Mouse (Mus musculus): ENCODE data around the gene F2rl1. TPM values are rescaled to one million over a fixed set of nuclear protein-coding genes. Genes with fewer than 3 reads are reported as not detected.

The F2rl1 gene
- polyA plus RNA-seq, 1 experiment from 2014 or later, result 10.7 TPM

DNA sequence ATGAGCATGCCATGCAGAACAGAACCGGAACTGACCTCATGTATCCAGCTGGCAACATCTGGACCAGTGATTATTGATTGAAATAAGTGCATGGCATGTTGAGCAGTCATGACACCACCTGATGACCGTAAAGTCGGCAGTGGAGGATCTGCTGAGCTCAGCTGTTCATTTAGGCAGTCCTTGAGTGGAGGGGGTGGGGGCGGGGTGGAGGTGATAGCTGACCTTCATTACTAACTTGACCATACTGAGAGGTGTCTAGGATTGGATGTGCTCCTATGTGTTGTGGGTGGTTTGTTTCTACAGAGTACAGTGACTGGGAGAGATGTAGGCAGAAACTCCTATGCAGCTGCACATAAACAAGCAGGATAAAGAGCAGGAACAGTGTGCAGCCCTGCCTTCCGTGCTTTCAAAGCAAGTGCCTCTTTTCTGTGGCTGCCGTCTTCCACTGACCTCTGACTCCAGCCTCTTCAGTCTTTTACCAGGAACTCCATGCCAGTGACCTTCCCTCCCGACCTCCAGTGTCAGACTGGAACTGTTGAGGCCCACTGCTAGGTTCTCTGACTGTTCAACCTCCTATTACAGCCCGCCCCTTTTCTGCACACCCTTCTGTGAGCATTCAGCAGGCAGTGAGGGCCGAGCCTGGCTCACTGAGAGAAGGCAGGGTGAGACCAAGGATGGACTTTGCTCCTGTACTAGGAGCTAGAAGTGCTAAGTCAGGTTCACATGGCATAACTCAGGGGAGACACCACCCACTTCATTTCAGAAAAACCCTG, 6.4 kb upstream of the F2rl1 start:
- Histone ChIP-seq H3K36me3 (ENCODE audit: control insufficient read depth, insufficient read depth, low read length) (no peaks in the 10 kb centered on the region), H3K9ac (ENCODE audit: low read length) (no peak overlapping the region), H3K27me3 (ENCODE audit: control insufficient read depth, insufficient read depth, low read length) (no peaks in the 10 kb centered on the region), H3K27ac (replicated peaks) (no peak overlapping the region; the same call in 1 of the 2 replicates), H3K4me1 (replicated peaks; ENCODE audit: control insufficient read depth, insufficient read depth) (peaks cover 9% of the 10 kb centered on the region), H3K4me2 (replicated peaks; ENCODE audit: low read depth) (no peak overlapping the region), H3K9me3 (ENCODE audit: control insufficient read depth, low read length) (no peaks in the 10 kb centered on the region), H3K4me3 (ENCODE audit: low read depth, low read length) (no peak overlapping the region)
- DNase-seq (ENCODE audit: low spot score) (peak; percentile 75), ATAC-seq (ENCODE audit: low FRiP score, low TSS enrichment) (peak; percentile 90)
- TF ChIP-seq EP300 (optimal IDR thresholded peaks at IDR 0.05), result no peak
- TF ChIP-seq CTCF (IDR thresholded peaks at IDR 0.05; ENCODE audit: low read depth), result no peak
- WGBS, result 34% methylated on average over 9 of the region's 9 CpGs

DNA sequence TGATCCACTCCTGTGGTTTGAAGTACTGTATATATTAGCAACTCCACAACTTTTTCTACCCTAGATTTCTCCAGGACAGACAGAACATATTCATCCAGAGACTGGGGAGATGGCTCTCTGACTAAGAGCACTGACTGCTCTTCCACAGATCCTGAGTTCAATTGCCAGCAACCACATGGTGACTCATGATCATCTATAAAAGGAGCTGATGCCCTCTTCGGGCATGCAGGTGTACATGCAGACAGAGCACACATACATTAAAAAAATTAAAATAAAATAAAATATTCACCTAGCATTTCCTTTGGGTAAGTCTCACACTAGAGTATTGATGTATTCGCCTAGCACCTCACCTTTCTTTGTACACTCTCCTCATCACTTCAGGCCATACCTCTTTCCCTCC, 4.2 kb upstream of the F2rl1 start:
- Histone ChIP-seq H3K4me2 (replicated peaks; ENCODE audit: low read depth) (no peak overlapping the region), H3K4me3 (ENCODE audit: low read depth, low read length) (no peak overlapping the region), H3K9me3 (ENCODE audit: control insufficient read depth, low read length) (no peaks in the 10 kb centered on the region), H3K36me3 (ENCODE audit: control insufficient read depth, insufficient read depth, low read length) (no peaks in the 10 kb centered on the region), H3K9ac (ENCODE audit: low read length) (no peak overlapping the region), H3K4me1 (replicated peaks; ENCODE audit: control insufficient read depth, insufficient read depth) (no peaks in the 10 kb centered on the region), H3K27ac (replicated peaks) (no peak overlapping the region), H3K27me3 (ENCODE audit: control insufficient read depth, insufficient read depth, low read length) (no peaks in the 10 kb centered on the region)
- DNase-seq (ENCODE audit: low spot score) (no peak), ATAC-seq (ENCODE audit: low FRiP score, low TSS enrichment) (no peak)
- 73% methylated on average over 2 of the region's 2 CpGs for WGBS
- TF ChIP-seq CTCF (IDR thresholded peaks at IDR 0.05; ENCODE audit: low read depth), result peak; percentile 25; the same call in 1 of the 2 replicates
- no peak for TF ChIP-seq EP300 (optimal IDR thresholded peaks at IDR 0.05)

DNA sequence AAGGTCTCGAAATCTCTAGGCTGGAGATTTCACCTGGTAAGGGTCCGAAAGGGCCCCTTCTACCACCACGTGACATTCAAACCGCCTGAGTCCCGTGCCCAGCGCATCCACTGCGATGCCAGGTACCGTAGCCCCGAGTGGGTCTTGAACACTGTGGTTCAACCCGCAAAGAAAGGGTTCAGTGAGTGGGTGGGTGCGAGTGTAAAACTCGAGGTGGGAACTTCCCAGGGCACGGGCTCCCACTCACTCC, 678 bp downstream of the F2rl1 start:
- WGBS, result under 1% methylated on average over 13 of the region's 13 CpGs
- no peaks in the 10 kb centered on the region for H3K4me1 ChIP-seq (replicated peaks; ENCODE audit: control insufficient read depth, insufficient read depth)
- no peaks in the 10 kb centered on the region for H3K36me3 ChIP-seq (ENCODE audit: control insufficient read depth, insufficient read depth, low read length)
- H3K4me3 ChIP-seq (ENCODE audit: low read depth, low read length), result peak overlapping the region; percentile 58
- H3K9me3 ChIP-seq (ENCODE audit: control insufficient read depth, low read length), result no peaks in the 10 kb centered on the region
- no peak for TF ChIP-seq CTCF (IDR thresholded peaks at IDR 0.05; ENCODE audit: low read depth)
- TF ChIP-seq EP300 (optimal IDR thresholded peaks at IDR 0.05), result no peak
- ATAC-seq (ENCODE audit: low FRiP score, low TSS enrichment) (peak; percentile 34; the same call in 1 of the 2 replicates), DNase-seq (ENCODE audit: low spot score) (no peak)
- peak overlapping the region; percentile 76 for H3K9ac ChIP-seq (ENCODE audit: low read length)
- no peaks in the 10 kb centered on the region for H3K27me3 ChIP-seq (ENCODE audit: control insufficient read depth, insufficient read depth, low read length)
- peak overlapping the region; percentile 92 for H3K4me2 ChIP-seq (replicated peaks; ENCODE audit: low read depth)
- peak overlapping the region; percentile 94 for H3K27ac ChIP-seq (replicated peaks)

DNA sequence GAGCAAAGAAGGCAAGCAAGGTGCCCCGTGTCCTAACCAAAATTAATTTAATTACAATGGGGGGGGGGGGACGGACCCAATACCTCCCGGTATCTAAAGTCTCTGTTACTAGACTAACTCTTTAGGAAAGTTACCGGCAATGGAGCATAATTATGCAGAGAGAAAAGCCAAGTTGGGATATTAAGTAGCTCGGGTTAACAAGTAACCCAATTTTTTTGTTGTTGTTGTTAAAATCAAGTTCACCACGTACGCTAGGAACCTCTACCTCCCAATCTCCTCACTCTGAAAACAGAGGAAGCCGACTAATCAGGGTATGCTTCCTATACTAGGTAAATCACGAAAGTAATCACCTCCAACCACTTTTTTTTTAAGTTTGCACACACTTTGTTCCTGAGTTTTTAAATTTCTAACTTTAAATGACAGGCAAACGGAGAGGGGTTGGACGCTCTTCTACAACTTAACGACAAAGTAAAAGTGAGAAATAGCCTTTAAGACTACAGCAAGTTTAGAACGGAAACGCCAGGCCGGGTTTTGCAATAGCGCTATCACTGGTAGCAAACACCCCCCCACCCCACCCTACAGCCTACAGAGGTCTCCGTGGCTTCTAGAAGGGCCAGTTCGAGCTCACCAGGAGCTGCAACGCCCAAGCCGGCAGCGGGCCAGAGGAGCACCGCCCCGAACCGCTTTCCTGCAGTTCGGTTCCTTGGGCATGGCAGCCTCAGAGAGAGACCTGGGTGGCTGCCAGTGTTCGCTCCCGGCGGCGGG, 1.2 kb downstream of the F2rl1 start:
- Histone ChIP-seq H3K27me3 (ENCODE audit: control insufficient read depth, insufficient read depth, low read length) (no peaks in the 10 kb centered on the region), H3K4me3 (ENCODE audit: low read depth, low read length) (peak overlapping the region; percentile 58), H3K27ac (replicated peaks) (peak overlapping the region; percentile 94), H3K4me2 (replicated peaks; ENCODE audit: low read depth) (peak overlapping the region; percentile 92), H3K4me1 (replicated peaks; ENCODE audit: control insufficient read depth, insufficient read depth) (no peaks in the 10 kb centered on the region), H3K9me3 (ENCODE audit: control insufficient read depth, low read length) (no peaks in the 10 kb centered on the region), H3K36me3 (ENCODE audit: control insufficient read depth, insufficient read depth, low read length) (no peaks in the 10 kb centered on the region), H3K9ac (ENCODE audit: low read length) (peak overlapping the region; percentile 76)
- 10% methylated on average over 29 of the region's 29 CpGs for WGBS
- ATAC-seq (ENCODE audit: low FRiP score, low TSS enrichment), result peak; percentile 66
- peak; percentile 89 for DNase-seq (ENCODE audit: low spot score)
- TF ChIP-seq CTCF (IDR thresholded peaks at IDR 0.05; ENCODE audit: low read depth) (no peak), EP300 (optimal IDR thresholded peaks at IDR 0.05) (no peak)

DNA sequence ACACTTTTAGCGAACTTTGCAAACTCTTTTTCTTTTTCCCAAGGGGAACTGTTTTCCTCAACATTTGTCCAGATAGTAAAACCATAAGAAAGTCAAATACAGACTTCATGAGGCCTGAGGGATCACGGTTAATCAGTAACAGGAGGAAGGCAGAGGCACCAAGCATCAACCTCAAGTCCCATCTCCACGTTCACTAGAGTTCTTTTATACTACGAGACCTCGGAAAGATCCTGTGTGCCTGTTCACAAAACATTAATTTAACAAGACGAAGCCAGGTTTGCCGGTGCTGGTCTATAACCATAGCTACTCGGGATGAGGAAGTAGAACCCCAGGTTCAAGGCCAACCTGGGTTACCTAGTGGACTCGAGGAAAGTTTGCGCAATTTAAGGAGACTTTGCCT, 2.9 kb downstream of the F2rl1 start:
- TF ChIP-seq CTCF (IDR thresholded peaks at IDR 0.05; ENCODE audit: low read depth) (no peak), EP300 (optimal IDR thresholded peaks at IDR 0.05) (no peak)
- Histone ChIP-seq H3K4me1 (replicated peaks; ENCODE audit: control insufficient read depth, insufficient read depth) (no peaks in the 10 kb centered on the region), H3K27me3 (ENCODE audit: control insufficient read depth, insufficient read depth, low read length) (no peaks in the 10 kb centered on the region), H3K4me2 (replicated peaks; ENCODE audit: low read depth) (no peak overlapping the region), H3K9me3 (ENCODE audit: control insufficient read depth, low read length) (no peaks in the 10 kb centered on the region), H3K4me3 (ENCODE audit: low read depth, low read length) (no peak overlapping the region), H3K36me3 (ENCODE audit: control insufficient read depth, insufficient read depth, low read length) (no peaks in the 10 kb centered on the region), H3K27ac (replicated peaks) (no peak overlapping the region), H3K9ac (ENCODE audit: low read length) (no peak overlapping the region)
- DNase-seq (ENCODE audit: low spot score), result no peak
- ATAC-seq (ENCODE audit: low FRiP score, low TSS enrichment), result no peak
- WGBS, result 69% methylated on average over 10 of the region's 10 CpGs

DNA sequence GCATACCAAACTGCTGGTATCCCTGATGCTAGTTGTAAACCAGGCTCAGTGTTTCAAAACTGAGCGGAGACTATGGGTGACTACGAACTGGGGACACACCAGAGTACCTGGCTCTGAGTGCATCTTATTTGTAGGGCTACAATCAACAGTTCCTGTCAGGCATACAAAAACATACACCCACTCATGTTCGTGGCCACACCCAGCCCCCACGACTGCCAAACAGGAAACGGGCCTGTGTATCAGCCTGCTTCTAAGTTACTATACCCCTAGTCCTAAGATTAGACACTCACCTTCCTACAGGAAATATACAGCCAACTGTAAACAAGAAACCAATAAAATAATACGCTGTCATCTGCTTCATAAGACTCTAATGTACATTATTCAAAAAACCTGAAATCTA, 4.0 kb downstream of the F2rl1 start:
- H3K36me3 ChIP-seq (ENCODE audit: control insufficient read depth, insufficient read depth, low read length), result no peaks in the 10 kb centered on the region
- no peaks in the 10 kb centered on the region for H3K27me3 ChIP-seq (ENCODE audit: control insufficient read depth, insufficient read depth, low read length)
- H3K4me1 ChIP-seq (replicated peaks; ENCODE audit: control insufficient read depth, insufficient read depth), result no peaks in the 10 kb centered on the region
- no peak for DNase-seq (ENCODE audit: low spot score)
- H3K27ac ChIP-seq (replicated peaks), result no peak overlapping the region
- H3K4me3 ChIP-seq (ENCODE audit: low read depth, low read length), result no peak overlapping the region
- H3K9ac ChIP-seq (ENCODE audit: low read length), result no peak overlapping the region
- H3K9me3 ChIP-seq (ENCODE audit: control insufficient read depth, low read length), result no peaks in the 10 kb centered on the region
- TF ChIP-seq CTCF (IDR thresholded peaks at IDR 0.05; ENCODE audit: low read depth) (no peak), EP300 (optimal IDR thresholded peaks at IDR 0.05) (no peak)
- no peak for ATAC-seq (ENCODE audit: low FRiP score, low TSS enrichment)
- 63% methylated on average over 6 of the region's 6 CpGs for WGBS
- no peak overlapping the region for H3K4me2 ChIP-seq (replicated peaks; ENCODE audit: low read depth)

All from stomach, postnatal 0 days (tissue).